Mouse (Mus musculus) right cerebral cortex, postnatal 25 days (tissue): ENCODE results near the gene Dgkg.

Source experiments
- DNase-seq: peaks from one replicate; pipeline ENCODE4 v3.0.0; 2022

The Dgkg gene

GRCm38 (mm10) chr16:22656533-22657444 is at the start of gene Dgkg:
Dgkg (minus strand) TSS chr16:22657221.
- peak; percentile 77 for DNase-seq

- no peak for DNase-seq
Measured at GRCm38 (mm10) chr16:22704946-22705345, 47.9 kb upstream of the Dgkg start.

- no peak for DNase-seq
Measured at GRCm38 (mm10) chr16:22704136-22704535, 47.1 kb upstream of the Dgkg start.

- no peak for DNase-seq
Measured at GRCm38 (mm10) chr16:22698846-22699760, 42.1 kb upstream of the Dgkg start.

GRCm38 (mm10) chr16:22698101-22698500 is 41.1 kb upstream of the Dgkg start:
- DNase-seq = no peak

DNA sequence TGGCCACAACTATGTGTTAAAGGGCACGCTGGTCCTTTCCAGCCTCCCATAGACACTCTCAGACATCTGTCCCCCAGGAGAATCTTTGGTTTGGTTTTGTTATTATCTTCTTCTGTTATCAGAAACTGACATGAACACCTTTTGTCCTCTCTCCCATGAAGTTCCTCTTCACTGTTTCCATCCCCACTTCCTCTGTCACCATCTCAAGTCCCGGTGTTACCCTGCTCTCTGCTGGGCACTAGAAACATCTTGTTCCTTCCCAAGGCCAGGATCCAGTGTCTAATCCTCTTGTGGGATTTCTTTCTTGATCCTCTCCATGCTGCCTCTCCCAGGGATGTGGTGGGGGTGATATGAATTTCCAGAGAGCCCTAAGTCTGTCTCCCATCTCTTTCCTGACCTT is 32.6 kb upstream of the Dgkg start:
- DNase-seq = no peak

GRCm38 (mm10) chr16:22687711-22688230 is 30.8 kb upstream of the Dgkg start:
- peak; percentile 18 for DNase-seq

DNA sequence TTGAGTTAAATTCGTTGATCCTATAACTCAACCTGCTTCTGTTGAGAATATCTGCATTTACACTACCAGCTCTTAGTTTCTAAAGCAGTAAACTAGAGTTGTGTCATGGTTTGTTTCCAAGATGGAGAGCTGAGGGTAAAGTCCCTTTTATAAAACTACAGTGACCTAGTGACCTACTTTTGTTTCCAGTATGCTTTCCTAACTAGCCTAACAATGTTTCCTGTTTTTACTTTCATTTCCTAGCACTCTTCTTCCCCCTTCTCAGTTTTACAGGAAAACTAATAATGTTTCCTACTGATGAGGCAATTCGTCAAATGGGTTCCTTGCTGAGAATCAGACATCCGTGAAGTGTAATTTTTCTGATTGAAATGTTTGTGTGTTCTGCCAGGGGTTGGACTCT is 26.6 kb upstream of the Dgkg start:
- no peak for DNase-seq

- no peak for DNase-seq
Measured at GRCm38 (mm10) chr16:22682727-22683126, 25.7 kb upstream of the Dgkg start.

DNA sequence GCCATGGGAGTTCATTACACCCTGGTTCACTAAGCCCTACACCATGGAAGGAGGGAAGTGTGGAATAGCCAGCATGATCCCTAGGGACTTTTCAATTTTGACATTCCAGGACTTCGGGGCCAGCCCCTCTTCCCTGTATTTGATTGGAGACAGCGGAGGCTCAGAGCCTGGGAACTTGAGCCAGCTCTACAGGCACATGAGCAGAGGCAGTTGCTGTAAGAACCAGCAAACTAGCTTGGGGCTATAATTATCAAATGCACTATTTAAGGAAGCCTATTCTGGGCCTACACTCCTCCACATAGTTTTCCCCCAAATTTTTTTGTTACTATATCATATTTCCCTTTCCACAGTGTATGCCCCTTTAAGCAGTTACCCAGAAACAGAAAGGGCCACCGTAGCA is 22.6 kb upstream of the Dgkg start:
- DNase-seq = no peak

GRCm38 (mm10) chr16:22674636-22675035 is 17.6 kb upstream of the Dgkg start:
- DNase-seq = no peak

DNA sequence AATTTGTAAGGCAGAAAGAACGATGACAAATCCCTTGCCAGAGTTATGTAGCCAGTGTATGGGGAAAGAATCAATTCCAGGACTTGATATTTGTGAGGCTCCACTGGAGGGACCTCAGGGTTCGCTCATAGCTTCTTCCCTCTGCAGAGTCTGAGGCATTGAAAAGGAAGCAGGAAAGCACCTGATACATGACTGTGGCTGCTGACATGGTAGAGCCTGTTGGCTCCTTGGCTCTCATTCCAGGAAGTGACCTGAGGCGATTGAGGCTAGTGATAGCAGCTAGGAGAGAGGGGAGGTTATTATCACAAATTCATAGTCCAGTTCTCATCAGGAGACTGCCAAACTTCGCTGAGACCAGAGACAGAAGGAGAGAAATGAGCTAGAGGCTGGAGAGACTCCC is 17.1 kb upstream of the Dgkg start:
- no peak for DNase-seq

DNA sequence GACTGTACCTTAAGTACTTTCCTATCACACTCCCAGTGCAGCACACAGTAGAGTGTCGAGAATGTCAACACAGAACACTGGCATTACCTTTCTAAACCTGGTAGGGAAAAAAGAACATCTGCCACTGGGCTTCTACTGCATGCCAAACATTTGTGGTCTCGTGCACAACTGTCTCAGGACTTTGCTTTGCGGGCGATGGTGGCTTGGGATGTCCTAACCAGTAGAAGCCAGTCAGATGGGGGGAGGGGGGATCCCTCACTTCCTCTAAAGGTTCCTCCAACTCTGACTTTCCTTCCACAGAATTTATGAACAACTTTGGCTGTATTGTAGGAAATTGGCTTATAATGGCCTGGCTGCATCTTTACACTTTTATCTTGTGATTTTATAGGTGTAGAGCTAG is 7.0 kb upstream of the Dgkg start:
- DNase-seq = no peak

- DNase-seq = no peak
Measured at GRCm38 (mm10) chr16:22663136-22663535, 6.1 kb upstream of the Dgkg start.

- peak; percentile 73 for DNase-seq
Measured at GRCm38 (mm10) chr16:22661076-22661475, 4.1 kb upstream of the Dgkg start.

DNA sequence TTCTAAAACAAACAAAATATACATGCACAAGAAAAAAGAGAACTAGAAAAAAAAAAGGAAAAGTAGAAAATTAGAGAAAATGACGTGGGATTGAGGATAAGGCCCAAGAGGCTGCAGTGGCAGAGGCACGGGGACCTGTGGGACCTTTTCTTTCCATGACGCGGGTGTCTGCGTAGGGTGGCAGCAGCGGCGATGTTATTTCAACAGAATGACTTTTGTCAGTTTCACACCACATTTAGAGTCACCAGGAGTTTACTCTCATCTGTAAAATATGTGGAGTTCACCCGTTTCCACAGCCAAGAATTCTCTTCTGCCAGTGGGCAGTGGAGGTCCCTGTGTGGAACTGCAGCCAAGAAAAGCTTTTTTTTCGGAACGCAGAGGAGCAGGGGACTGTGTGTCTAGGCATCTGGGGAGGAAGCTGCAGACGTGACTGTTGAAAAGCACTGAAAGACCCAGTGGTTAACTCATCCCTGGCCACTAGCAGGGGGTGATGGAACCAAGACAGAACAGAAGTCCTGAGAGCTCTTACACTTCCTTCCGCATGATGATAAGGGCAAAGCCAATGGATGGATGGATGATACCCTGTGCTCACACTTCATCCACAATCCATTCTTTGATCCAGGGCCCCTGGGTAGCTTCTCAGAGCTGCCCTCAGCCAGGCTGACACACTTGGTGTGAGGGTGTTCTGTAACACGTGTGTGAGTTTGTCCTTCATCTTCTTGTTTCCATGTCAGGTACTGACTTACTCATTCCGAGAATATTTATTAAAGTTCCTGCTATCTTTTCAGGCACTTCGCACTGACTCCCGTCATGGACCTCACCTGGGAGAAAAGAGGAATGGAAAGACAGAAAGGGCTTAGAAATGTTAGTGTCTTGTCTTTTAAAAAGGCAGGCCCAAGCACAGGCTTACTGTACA is 1.1 kb upstream of the Dgkg start:
- no peak for DNase-seq

DNA sequence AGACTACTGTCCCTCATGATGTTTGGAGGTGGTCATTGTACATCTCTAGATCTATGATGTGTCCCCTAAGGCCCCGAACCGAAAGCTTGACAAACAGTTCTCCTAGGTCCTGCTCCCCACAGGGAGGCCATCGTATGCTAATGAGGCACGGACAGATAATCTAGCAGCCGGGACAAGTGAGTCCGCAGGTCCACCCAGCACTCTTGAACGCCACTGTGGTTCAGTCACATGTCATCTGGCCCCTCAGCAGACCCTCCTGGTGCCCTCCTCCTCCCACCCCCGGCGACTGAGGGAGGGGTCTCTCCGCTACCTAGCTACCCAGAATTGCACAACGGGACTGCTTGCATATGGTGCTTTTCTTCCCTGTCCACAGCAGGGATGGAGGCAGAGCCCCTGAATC is 1.2 kb downstream of the Dgkg start:
- DNase-seq = no peak

DNA sequence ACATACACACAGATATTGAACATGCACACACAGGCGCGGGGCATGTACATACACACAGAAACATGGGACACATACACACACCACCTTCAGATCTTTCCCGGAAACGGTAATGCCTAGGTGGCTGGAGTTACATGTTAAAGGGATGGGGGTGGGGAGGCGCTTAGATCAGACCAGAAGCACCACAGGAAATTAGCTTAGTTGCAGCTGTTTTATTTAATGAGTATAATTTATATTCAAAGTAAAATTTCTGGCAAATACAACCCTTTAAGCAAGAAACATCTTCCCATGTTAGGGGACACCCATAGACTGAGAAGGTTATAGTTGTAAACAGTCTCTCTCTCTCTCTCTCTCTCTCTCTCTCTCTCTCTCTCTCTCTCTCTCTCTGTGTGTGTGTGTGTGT is 1.8 kb downstream of the Dgkg start:
- DNase-seq = no peak

GRCm38 (mm10) chr16:22654477-22654835 is 2.6 kb downstream of the Dgkg start:
- DNase-seq = no peak

DNA sequence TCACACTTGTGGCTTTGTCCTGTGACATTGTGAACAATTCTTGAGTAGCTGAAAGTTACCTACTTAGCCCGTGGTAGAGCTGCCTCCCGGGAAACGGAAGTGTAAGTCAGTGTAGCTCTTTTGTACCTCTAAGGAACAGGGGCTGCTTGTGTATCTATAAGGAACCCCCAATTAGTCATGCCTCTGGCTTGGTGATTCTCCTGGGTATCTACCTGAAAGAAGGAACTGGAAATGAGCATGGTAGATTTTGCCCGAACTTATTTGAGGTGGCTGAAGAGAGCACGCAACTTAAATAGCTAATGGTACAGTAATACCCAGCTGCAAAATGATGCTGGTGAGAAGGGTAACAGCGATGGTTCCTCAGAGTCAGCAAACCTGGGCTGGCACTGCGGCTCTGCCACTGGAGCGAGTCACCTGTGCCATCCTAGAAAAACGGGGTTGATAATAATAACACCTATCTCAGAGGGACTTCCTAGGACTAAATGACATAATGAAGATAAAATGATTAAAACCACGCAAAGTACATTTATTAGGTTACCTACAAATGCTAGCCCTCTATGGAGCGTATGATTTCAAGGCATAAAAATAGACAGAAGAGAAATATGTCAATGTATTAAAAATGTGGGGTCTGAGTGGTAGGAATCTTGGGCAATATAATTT is 3.1 kb downstream of the Dgkg start:
- no peak for DNase-seq

DNA sequence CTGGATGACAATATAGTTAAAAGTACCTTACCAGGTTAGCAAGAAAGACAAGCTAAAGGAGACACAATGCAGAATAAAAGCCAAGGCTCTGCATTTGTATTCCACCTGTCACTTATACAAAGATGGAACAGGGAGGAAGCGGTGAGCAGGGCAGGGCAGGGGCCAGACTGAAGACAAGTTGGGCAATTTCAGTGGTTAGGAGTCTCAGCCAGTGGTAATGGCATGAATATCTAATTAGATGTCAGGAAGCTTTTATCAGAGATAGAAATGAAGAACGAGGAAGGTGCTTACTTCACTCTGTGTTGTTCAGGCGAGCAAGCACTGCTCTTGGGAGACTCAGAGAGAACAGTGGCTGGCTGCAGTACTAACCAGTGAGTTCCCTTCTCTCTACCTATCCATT is 5.8 kb downstream of the Dgkg start:
- no peak for DNase-seq

DNA sequence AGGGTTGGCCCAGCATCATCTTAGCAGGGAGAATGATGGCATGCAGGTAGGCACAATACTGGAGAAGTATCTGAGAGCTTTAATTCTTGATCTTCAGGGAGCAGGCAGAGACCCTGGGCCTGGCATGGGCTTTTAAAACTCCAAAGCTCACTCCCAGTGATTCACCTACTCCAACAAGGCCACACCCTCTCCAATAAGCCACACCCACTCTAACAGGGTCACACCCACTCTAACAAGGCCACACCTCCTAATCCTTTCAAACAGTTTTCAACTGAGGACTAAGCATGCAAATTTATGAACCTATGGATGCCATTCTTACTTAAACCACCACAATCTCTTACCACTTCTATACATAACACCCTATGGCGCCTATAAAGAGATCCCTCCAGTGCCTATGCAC is 11.8 kb downstream of the Dgkg start:
- DNase-seq = no peak
